Mouse (Mus musculus) stomach, postnatal 0 days (tissue): Measurements from ENCODE around the gene Ttc7. TPM values are rescaled to one million over a fixed set of nuclear protein-coding genes. Genes with fewer than 3 reads are reported as not detected.
"Not testable (repeated sequence)": the region's sequence is repeated elsewhere in the genome, so short reads cannot be mapped to it uniquely, and the experiment has no call there.

Source experiments
- ATAC-seq: fragments of 200-750 bp; cut with Nextera tagmentation; 2 replicates; pipeline ENCODE4 v1.8.0; 2017; ENCODE audit not compliant: low FRiP score, low TSS enrichment
- DNase-seq: peaks from one replicate; pipeline ENCODE4 v3.0.0-alpha.2; 2016; ENCODE audit warnings: low spot score
- H3K27ac ChIP-seq: fragments of 300-500 bp; sonication (generic); replicated peaks from 2 replicates; pipeline ENCODE4 v1.5.1; 2014; ENCODE audit warnings: mild to moderate bottlenecking, control low read depth
- H3K27me3 ChIP-seq: fragments of 300-500 bp; sonication (generic); 2 replicates; pipeline ENCODE4 v1.6.1; 2014; ENCODE audit warnings: low read length; ENCODE audit not compliant: control insufficient read depth, insufficient read depth
- H3K36me3 ChIP-seq: fragments of 300-500 bp; sonication (generic); 2 replicates; pipeline ENCODE4 v1.6.1; 2014; ENCODE audit warnings: low read length, mixed read lengths; ENCODE audit not compliant: control insufficient read depth, insufficient read depth
- H3K4me1 ChIP-seq: fragments of 300-500 bp; sonication (generic); replicated peaks from 2 replicates; pipeline ENCODE4 v1.6.1; 2014; ENCODE audit warnings: antibody characterized with exemption; ENCODE audit not compliant: control insufficient read depth, insufficient read depth
- H3K4me2 ChIP-seq: fragments of 300-500 bp; sonication (generic); replicated peaks from 2 replicates; pipeline ENCODE4 v1.6.1; 2014; ENCODE audit warnings: low read depth, mild to moderate bottlenecking, control low read depth, moderate library complexity
- H3K4me3 ChIP-seq: fragments of 300-500 bp; sonication (generic); 2 replicates; pipeline ENCODE4 v1.5.1; 2014; ENCODE audit warnings: low read depth, low read length, control low read depth
- H3K9ac ChIP-seq: fragments of 300-500 bp; sonication (generic); 2 replicates; pipeline ENCODE4 v1.6.1; 2014; ENCODE audit warnings: mild to moderate bottlenecking, low read length, control low read depth, mixed read lengths
- H3K9me3 ChIP-seq: fragments of 300-500 bp; sonication (generic); 2 replicates; pipeline ENCODE4 v1.6.1; 2016; ENCODE audit warnings: low read length; ENCODE audit not compliant: control insufficient read depth
- CTCF ChIP-seq: IDR thresholded peaks from 2 replicates; pipeline ENCODE4 v1.5.1; 2016; ENCODE audit warnings: antibody characterized with exemption, low read depth, mild to moderate bottlenecking, moderate library complexity
- EP300 ChIP-seq: optimal IDR thresholded peaks from 2 replicates; pipeline ENCODE3; 2016; ENCODE audit warnings: antibody characterized with exemption
- WGBS: fragments of 180-500 bp; shearing (Covaris S2); extraction: QIAGEN DNeasy Blood & Tissue Kit; methylation state at CpG from one replicate; pipeline ENCODE4 v1.1.7; 2014; 5-methylcytosine and 5-hydroxymethylcytosine counted together
- polyA plus RNA-seq: library from polyadenylated mRNA; unstranded; fragments of >200 nt; fragmentation: Nextera tagmentation; extraction: Ambion mirVana; gene quantifications from 2 replicates; pipeline ENCODE4 v1.2.1, GENCODE M21; 2015

Gene Ttc7
- polyA plus RNA-seq, 1 experiment from 2014 or later: 21.2 TPM

GRCm38 (mm10) chr17:87300340-87300739 is 17.7 kb downstream of the Ttc7 start:
- H3K36me3 ChIP-seq: no peaks in the 10 kb centered on the region
- H3K27ac ChIP-seq: no peak overlapping the region
- H3K9ac ChIP-seq: no peak overlapping the region
- H3K4me3 ChIP-seq: no peak overlapping the region
- H3K27me3 ChIP-seq: no peaks in the 10 kb centered on the region
- no peak overlapping the region for H3K4me2 ChIP-seq
- TF ChIP-seq EP300 (no peak), CTCF (no peak)
- DNase-seq: no peak
- WGBS: 73% methylated on average over 10 of the region's 10 CpGs
- no peak for ATAC-seq
- peaks cover 3% of the 10 kb centered on the region for H3K4me1 ChIP-seq
- no peaks in the 10 kb centered on the region for H3K9me3 ChIP-seq

DNA sequence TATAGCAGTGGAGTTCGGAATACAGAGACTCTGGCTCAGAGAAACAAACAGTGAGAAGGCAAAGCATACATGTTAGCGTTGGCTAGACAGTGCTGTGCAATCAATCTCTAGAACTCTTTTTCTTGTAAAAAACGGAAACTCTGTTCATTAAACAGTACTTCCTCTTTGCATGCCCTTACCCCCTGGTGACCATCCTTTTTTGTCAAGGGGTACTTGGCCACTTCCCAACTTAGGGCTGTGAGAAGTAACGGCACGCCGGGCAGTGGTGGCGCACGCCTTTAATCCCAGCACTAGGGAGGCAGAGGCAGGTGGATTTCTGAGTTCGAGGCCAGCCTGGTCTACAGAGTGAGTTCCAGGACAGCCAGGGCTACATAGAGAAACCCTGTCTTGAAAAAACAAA is 18.9 kb downstream of the Ttc7 start:
- H3K36me3 ChIP-seq, H3K4me3 ChIP-seq, H3K9me3 ChIP-seq, H3K9ac ChIP-seq, H3K27me3 ChIP-seq, DNase-seq, H3K27ac ChIP-seq, H3K4me2 ChIP-seq, H3K4me1 ChIP-seq, ATAC-seq: not testable (repeated sequence)
- 84% methylated on average over 9 of the region's 9 CpGs for WGBS

GRCm38 (mm10) chr17:87302014-87302794 is 19.5 kb downstream of the Ttc7 start:
- H3K4me1 ChIP-seq: peaks cover 3% of the 10 kb centered on the region
- H3K27me3 ChIP-seq: no peaks in the 10 kb centered on the region
- ATAC-seq (peak; percentile 63), DNase-seq (peak; percentile 65)
- no peak for TF ChIP-seq EP300
- TF ChIP-seq CTCF: no peak
- peak overlapping the region; percentile 91 for H3K27ac ChIP-seq
- H3K36me3 ChIP-seq: no peaks in the 10 kb centered on the region
- WGBS: 40% methylated on average over 13 of the region's 13 CpGs
- no peak overlapping the region for H3K4me3 ChIP-seq
- H3K9me3 ChIP-seq: no peaks in the 10 kb centered on the region
- H3K9ac ChIP-seq: no peak overlapping the region
- H3K4me2 ChIP-seq: no peak overlapping the region

GRCm38 (mm10) chr17:87304151-87304894 is 21.6 kb downstream of the Ttc7 start:
- peak overlapping the region; percentile 50 for H3K27ac ChIP-seq
- ATAC-seq (peak; percentile 54), DNase-seq (no peak)
- WGBS: 65% methylated on average over 11 of the region's 11 CpGs
- no peak overlapping the region for H3K4me3 ChIP-seq
- H3K9me3 ChIP-seq: no peaks in the 10 kb centered on the region
- H3K4me2 ChIP-seq: no peak overlapping the region
- H3K4me1 ChIP-seq: peaks cover 3% of the 10 kb centered on the region; the same call in 1 of the 2 replicates
- no peaks in the 10 kb centered on the region for H3K36me3 ChIP-seq
- TF ChIP-seq EP300 (no peak), CTCF (no peak)
- no peaks in the 10 kb centered on the region for H3K27me3 ChIP-seq
- H3K9ac ChIP-seq: no peak overlapping the region

GRCm38 (mm10) chr17:87305065-87305464 is 22.4 kb downstream of the Ttc7 start:
- TF ChIP-seq CTCF: no peak
- TF ChIP-seq EP300: no peak
- Histone ChIP-seq H3K4me3 (no peak overlapping the region), H3K4me2 (no peak overlapping the region), H3K9me3 (no peaks in the 10 kb centered on the region), H3K4me1 (peaks cover 3% of the 10 kb centered on the region; the same call in 1 of the 2 replicates), H3K36me3 (no peaks in the 10 kb centered on the region), H3K27ac (peak overlapping the region; percentile 50), H3K9ac (no peak overlapping the region), H3K27me3 (no peaks in the 10 kb centered on the region)
- ATAC-seq (no peak), DNase-seq (no peak)
- 92% methylated on average over 8 of the region's 8 CpGs for WGBS

DNA sequence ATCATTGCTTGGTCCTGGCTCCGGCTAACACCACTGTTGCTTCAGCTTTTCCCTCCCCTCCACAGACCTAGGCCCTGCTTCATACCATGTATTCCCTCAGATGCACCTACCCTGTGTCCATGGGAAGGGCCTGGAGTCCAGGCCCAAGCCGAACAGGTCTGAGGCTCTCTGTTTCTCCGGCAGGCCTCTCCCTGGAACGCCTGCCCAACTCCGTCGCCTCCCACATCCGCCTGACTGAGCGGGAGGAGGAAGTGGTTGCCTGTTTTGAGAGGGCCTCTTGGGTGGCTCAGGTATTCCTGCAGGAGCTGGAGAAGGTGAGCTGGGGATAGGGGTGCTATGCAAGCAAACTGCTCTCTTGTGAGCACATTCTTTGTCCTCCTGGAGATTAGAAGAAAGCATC is 24.1 kb downstream of the Ttc7 start:
- no peak for TF ChIP-seq EP300
- TF ChIP-seq CTCF: no peak
- Histone ChIP-seq H3K9me3 (no peaks in the 10 kb centered on the region), H3K36me3 (no peaks in the 10 kb centered on the region), H3K4me1 (peaks cover 3% of the 10 kb centered on the region; the same call in 1 of the 2 replicates), H3K4me2 (peak overlapping the region; percentile 2; the same call in 1 of the 2 replicates), H3K4me3 (no peak overlapping the region), H3K9ac (no peak overlapping the region), H3K27me3 (no peaks in the 10 kb centered on the region), H3K27ac (peak overlapping the region; percentile 81)
- DNase-seq: peak; percentile 76
- peak; percentile 55 for ATAC-seq
- WGBS: 63% methylated on average over 8 of the region's 8 CpGs
